Mouse (Mus musculus) limb, embryonic 13.5 days (tissue): Measurements from ENCODE around the gene AC134908.4. TPM values are rescaled to one million over a fixed set of nuclear protein-coding genes. Genes with fewer than 3 reads are reported as not detected.
"Not testable (repeated sequence)": the region's sequence is repeated elsewhere in the genome, so short reads cannot be mapped to it uniquely, and the experiment has no call there.

ENCODE experiments used
- ATAC-seq: fragments of 200-750 bp; cut with Nextera tagmentation; 2 replicates; pipeline ENCODE4 v1.8.0; 2017; ENCODE audit warnings: low read depth, moderate number of reproducible peaks, moderate TSS enrichment; ENCODE audit not compliant: low FRiP score
- H3K27ac ChIP-seq: fragments of 300-500 bp; sonication (generic); 2 replicates; pipeline ENCODE4 v1.5.1; 2015; ENCODE audit warnings: inconsistent platforms, mild to moderate bottlenecking, moderate library complexity
- H3K27me3 ChIP-seq: fragments of 300-500 bp; sonication (generic); 2 replicates; pipeline ENCODE4 v1.6.1; 2015; ENCODE audit warnings: mild to moderate bottlenecking, inconsistent platforms
- H3K36me3 ChIP-seq: fragments of 300-500 bp; sonication (generic); 2 replicates; pipeline ENCODE4 v1.6.1; 2015; ENCODE audit warnings: inconsistent platforms, mild to moderate bottlenecking, moderate library complexity
- H3K4me1 ChIP-seq: fragments of 300-500 bp; sonication (generic); 2 replicates; pipeline ENCODE4 v1.6.1; 2015; ENCODE audit warnings: inconsistent platforms
- H3K4me2 ChIP-seq: fragments of 300-500 bp; sonication (generic); replicated peaks from 2 replicates; pipeline ENCODE4 v1.6.1; 2015; ENCODE audit warnings: inconsistent platforms, mild to moderate bottlenecking, moderate library complexity
- H3K4me3 ChIP-seq: fragments of 300-500 bp; sonication (generic); 2 replicates; pipeline ENCODE4 v1.5.1; 2015; ENCODE audit warnings: moderate library complexity, mild to moderate bottlenecking, inconsistent platforms
- H3K9ac ChIP-seq: fragments of 300-500 bp; sonication (generic); 2 replicates; pipeline ENCODE4 v1.6.1; 2015; ENCODE audit warnings: mild to moderate bottlenecking, inconsistent platforms
- H3K9me3 ChIP-seq: fragments of 300-500 bp; sonication (generic); 2 replicates; pipeline ENCODE4 v1.6.1; 2016; ENCODE audit warnings: inconsistent platforms
- WGBS: fragments of 180-500 bp; shearing (Covaris S2); methylation state at CpG from one replicate; pipeline ENCODE4 v1.1.7; 2015; 5-methylcytosine and 5-hydroxymethylcytosine counted together
- polyA plus RNA-seq: library from polyadenylated mRNA; unstranded; fragments of >200 nt; fragmentation: Nextera tagmentation; extraction: Ambion mirVana; gene quantifications from 2 replicates; pipeline ENCODE4 v1.2.1, GENCODE M21; 2015

AC134908.4 gene
- polyA plus RNA-seq, 1 experiment from 2014 or later: not detected

GRCm38 (mm10) chr17:25817662-25818061 is 22.2 kb upstream of the AC134908.4 start:
- H3K9me3 ChIP-seq: no peaks in the 10 kb centered on the region
- ATAC-seq: no peak
- WGBS: 75% methylated on average over 11 of the region's 11 CpGs
- H3K27ac ChIP-seq: no peak overlapping the region
- H3K27me3 ChIP-seq: peaks cover 84% of the 10 kb centered on the region
- no peak overlapping the region for H3K4me2 ChIP-seq
- no peaks in the 10 kb centered on the region for H3K36me3 ChIP-seq
- peaks cover 6% of the 10 kb centered on the region; the same call in 1 of the 2 replicates for H3K4me1 ChIP-seq
- H3K9ac ChIP-seq: no peak overlapping the region
- H3K4me3 ChIP-seq: no peak overlapping the region

GRCm38 (mm10) chr17:25813471-25813870 is 18.0 kb upstream of the AC134908.4 start:
- no peaks in the 10 kb centered on the region for H3K9me3 ChIP-seq
- peaks cover 86% of the 10 kb centered on the region for H3K27me3 ChIP-seq
- no peak overlapping the region for H3K4me3 ChIP-seq
- ATAC-seq: no peak
- 0 out of 2 replicates have a peak overlapping the region, but pooled peaks have one; percentile 14 for H3K4me2 ChIP-seq
- H3K9ac ChIP-seq: no peak overlapping the region
- no peaks in the 10 kb centered on the region for H3K36me3 ChIP-seq
- peaks cover 12% of the 10 kb centered on the region for H3K4me1 ChIP-seq
- WGBS: 1% methylated on average over 20 of the region's 20 CpGs
- no peak overlapping the region for H3K27ac ChIP-seq

- no peaks in the 10 kb centered on the region for H3K9me3 ChIP-seq
- H3K9ac ChIP-seq: no peak overlapping the region
- no peak overlapping the region for H3K4me2 ChIP-seq
- no peak overlapping the region for H3K27ac ChIP-seq
- H3K4me1 ChIP-seq: peaks cover 12% of the 10 kb centered on the region
- H3K36me3 ChIP-seq: no peaks in the 10 kb centered on the region
- WGBS: 64% methylated on average over 4 of the region's 4 CpGs
- peaks cover 82% of the 10 kb centered on the region for H3K27me3 ChIP-seq
- no peak overlapping the region for H3K4me3 ChIP-seq
- ATAC-seq: no peak
Measured at GRCm38 (mm10) chr17:25810890-25811289, 15.4 kb upstream of the AC134908.4 start.

GRCm38 (mm10) chr17:25809606-25810340 is 14.3 kb upstream of the AC134908.4 start:
- Histone ChIP-seq H3K4me2 (peak overlapping the region; percentile 97), H3K27me3 (peaks cover 76% of the 10 kb centered on the region), H3K27ac (no peak overlapping the region), H3K4me1 (peaks cover 12% of the 10 kb centered on the region), H3K36me3 (no peaks in the 10 kb centered on the region), H3K4me3 (peak overlapping the region; percentile 66), H3K9ac (peak overlapping the region; percentile 70), H3K9me3 (no peaks in the 10 kb centered on the region)
- peak; percentile 29; the same call in 1 of the 2 replicates for ATAC-seq
- 11% methylated on average over 25 of the region's 25 CpGs for WGBS

GRCm38 (mm10) chr17:25808789-25809605 is 13.5 kb upstream of the AC134908.4 start, which contains the start of gene Fbxl16:
TSS of gene Fbxl16 (plus strand) at chr17:25809085.
- WGBS: under 1% methylated on average over 75 of the region's 100 CpGs
- no peaks in the 10 kb centered on the region for H3K9me3 ChIP-seq
- H3K4me2 ChIP-seq: peak within 1 kb of the TSS; percentile 97
- peaks cover 68% of the 10 kb centered on the region for H3K27me3 ChIP-seq
- peaks cover 12% of the 10 kb centered on the region for H3K4me1 ChIP-seq
- H3K27ac ChIP-seq: no peak within 1 kb of the TSS
- peak within 1 kb of the TSS; percentile 66 for H3K4me3 ChIP-seq
- peak within 1 kb of the TSS; percentile 70 for H3K9ac ChIP-seq
- peak; percentile 84 for ATAC-seq
- no peaks in the 10 kb centered on the region for H3K36me3 ChIP-seq

GRCm38 (mm10) chr17:25808028-25808427 is 12.6 kb upstream of the AC134908.4 start:
- no peak overlapping the region for H3K9ac ChIP-seq
- no peak for ATAC-seq

GRCm38 (mm10) chr17:25807452-25807851 is 12.0 kb upstream of the AC134908.4 start:
- 38% methylated on average over 2 of the region's 2 CpGs for WGBS
- peaks cover 72% of the 10 kb centered on the region for H3K27me3 ChIP-seq
- H3K27ac ChIP-seq, H3K4me3 ChIP-seq, H3K4me2 ChIP-seq, H3K36me3 ChIP-seq, ATAC-seq, H3K9me3 ChIP-seq, H3K9ac ChIP-seq: not testable (repeated sequence)
- H3K4me1 ChIP-seq: peaks cover 12% of the 10 kb centered on the region

More at GRCm38 (mm10) chr17:25808028-25808427, 12.6 kb upstream of the AC134908.4 start:
- Histone ChIP-seq H3K27me3 (peaks cover 72% of the 10 kb centered on the region), H3K9me3 (no peaks in the 10 kb centered on the region), H3K27ac (no peak overlapping the region), H3K4me2 (peak overlapping the region; percentile 97), H3K36me3 (no peaks in the 10 kb centered on the region), H3K4me1 (peaks cover 9% of the 10 kb centered on the region), H3K4me3 (peak overlapping the region; percentile 66)
- 35% methylated on average over 5 of the region's 5 CpGs for WGBS

GRCm38 (mm10) chr17:25806507-25806906 is 11.0 kb upstream of the AC134908.4 start:
- H3K9me3 ChIP-seq: no peaks in the 10 kb centered on the region
- no peak overlapping the region for H3K4me3 ChIP-seq
- no peak overlapping the region for H3K9ac ChIP-seq
- no peaks in the 10 kb centered on the region for H3K36me3 ChIP-seq
- 76% methylated on average over 4 of the region's 4 CpGs for WGBS
- no peak overlapping the region for H3K27ac ChIP-seq
- peaks cover 12% of the 10 kb centered on the region for H3K4me1 ChIP-seq
- ATAC-seq: no peak
- no peak overlapping the region for H3K4me2 ChIP-seq
- peaks cover 69% of the 10 kb centered on the region for H3K27me3 ChIP-seq

GRCm38 (mm10) chr17:25802825-25803517 is 7.5 kb upstream of the AC134908.4 start:
- 11% methylated on average over 10 of the region's 10 CpGs for WGBS
- Histone ChIP-seq H3K4me2 (no peak overlapping the region), H3K36me3 (no peaks in the 10 kb centered on the region), H3K4me3 (no peak overlapping the region), H3K9ac (peak overlapping the region; percentile 50; the same call in 1 of the 2 replicates), H3K4me1 (peaks cover 2% of the 10 kb centered on the region; the same call in 1 of the 2 replicates), H3K27me3 (peaks cover 38% of the 10 kb centered on the region), H3K27ac (no peak overlapping the region), H3K9me3 (no peaks in the 10 kb centered on the region)
- no peak for ATAC-seq

GRCm38 (mm10) chr17:25801029-25801428 is 5.6 kb upstream of the AC134908.4 start:
- Histone ChIP-seq H3K9me3 (no peaks in the 10 kb centered on the region), H3K4me2 (no peak overlapping the region), H3K4me1 (peaks cover 14% of the 10 kb centered on the region), H3K36me3 (no peaks in the 10 kb centered on the region), H3K9ac (no peak overlapping the region), H3K27ac (no peak overlapping the region), H3K27me3 (peaks cover 24% of the 10 kb centered on the region), H3K4me3 (no peak overlapping the region)
- ATAC-seq: no peak
- WGBS: 10% methylated on average over 6 of the region's 6 CpGs

- H3K27ac ChIP-seq: peak within 1 kb of the TSS; percentile 17; the same call in 1 of the 2 replicates
- no peaks in the 10 kb centered on the region for H3K36me3 ChIP-seq
- peak within 1 kb of the TSS; percentile 81 for H3K9ac ChIP-seq
- ATAC-seq: peak; percentile 85
- under 1% methylated on average over 35 of the region's 35 CpGs for WGBS
- H3K4me1 ChIP-seq: peaks cover 39% of the 10 kb centered on the region
- peaks cover 5% of the 10 kb centered on the region; the same call in 1 of the 2 replicates for H3K27me3 ChIP-seq
- H3K4me3 ChIP-seq: peak within 1 kb of the TSS; percentile 77
- peak within 1 kb of the TSS; percentile 91 for H3K4me2 ChIP-seq
- no peaks in the 10 kb centered on the region for H3K9me3 ChIP-seq
Measured at GRCm38 (mm10) chr17:25796951-25797369, 1.5 kb upstream of the AC134908.4 start, which contains the start of gene Metrn. TSS of gene Metrn (minus strand) at chr17:25797136.
